Mouse (Mus musculus) stomach, embryonic 15.5 days (tissue): ENCODE measurements around the gene Col4a1. TPM values are rescaled to one million over a fixed set of nuclear protein-coding genes. Genes with fewer than 3 reads are reported as not detected.

Experiments used
- ATAC-seq: fragments of 200-750 bp; cut with Nextera tagmentation; 2 replicates; pipeline ENCODE4 v1.8.0; 2017; ENCODE audit warnings: low read depth, moderate number of reproducible peaks, moderate TSS enrichment; ENCODE audit not compliant: insufficient read depth, low FRiP score
- H3K27ac ChIP-seq: fragments of 300-500 bp; sonication (generic); 2 replicates; pipeline ENCODE4 v1.5.1; 2015; ENCODE audit warnings: mild to moderate bottlenecking, inconsistent platforms
- H3K27me3 ChIP-seq: fragments of 300-500 bp; sonication (generic); replicated peaks from 2 replicates; pipeline ENCODE4 v1.6.1; 2015; ENCODE audit warnings: inconsistent platforms
- H3K36me3 ChIP-seq: fragments of 300-500 bp; sonication (generic); 2 replicates; pipeline ENCODE4 v1.6.1; 2015; ENCODE audit warnings: inconsistent platforms
- H3K4me1 ChIP-seq: fragments of 300-500 bp; sonication (generic); 2 replicates; pipeline ENCODE4 v1.6.1; 2015; ENCODE audit warnings: inconsistent platforms
- H3K4me2 ChIP-seq: fragments of 300-500 bp; sonication (generic); 2 replicates; pipeline ENCODE4 v1.6.1; 2015; ENCODE audit warnings: mild to moderate bottlenecking, inconsistent platforms
- H3K4me3 ChIP-seq: fragments of 300-500 bp; sonication (generic); replicated peaks from 2 replicates; pipeline ENCODE4 v1.5.1; 2015; ENCODE audit warnings: inconsistent platforms
- H3K9ac ChIP-seq: fragments of 300-500 bp; sonication (generic); 2 replicates; pipeline ENCODE4 v1.6.1; 2015; ENCODE audit warnings: inconsistent platforms
- H3K9me3 ChIP-seq: fragments of 300-500 bp; sonication (generic); 2 replicates; pipeline ENCODE4 v1.6.1; 2016; ENCODE audit warnings: inconsistent platforms
- WGBS: fragments of 180-500 bp; shearing (Covaris S2); methylation state at CpG from one replicate; pipeline ENCODE4 v1.1.7; 2015; 5-methylcytosine and 5-hydroxymethylcytosine counted together
- polyA plus RNA-seq: library from polyadenylated mRNA; unstranded; fragments of >200 nt; fragmentation: Nextera tagmentation; extraction: Ambion mirVana; gene quantifications from 2 replicates; pipeline ENCODE4 v1.2.1, GENCODE M21; 2015

Col4a1 gene
- polyA plus RNA-seq, 1 experiment from 2014 or later = 191 TPM

DNA sequence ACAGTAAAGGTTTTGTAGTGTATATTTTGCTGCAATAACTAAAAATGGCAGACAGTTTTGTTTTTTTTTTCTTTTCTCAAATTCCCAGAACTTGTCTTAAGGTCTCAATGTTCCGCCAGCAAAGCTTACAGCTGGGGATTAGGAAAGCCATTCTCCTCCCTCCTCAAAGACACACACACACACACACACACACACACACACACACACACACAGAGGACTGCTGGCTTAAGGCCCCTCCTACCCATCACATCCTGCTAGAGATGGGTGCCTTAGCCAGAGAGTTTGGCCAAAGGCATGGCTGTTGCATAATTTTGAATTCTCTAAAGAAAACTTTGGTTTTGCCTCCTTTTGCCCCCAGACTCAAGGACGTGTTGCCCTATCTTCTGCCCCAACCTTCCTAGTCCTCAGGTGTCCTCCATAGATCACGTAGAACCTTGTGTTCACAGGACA, 35.0 kb downstream of the Col4a1 start:
- no peaks in the 10 kb centered on the region for H3K27me3 ChIP-seq
- H3K4me1 ChIP-seq = peaks cover 46% of the 10 kb centered on the region
- H3K4me3 ChIP-seq = no peak overlapping the region
- H3K4me2 ChIP-seq = no peak overlapping the region
- ATAC-seq = no peak
- WGBS = 69% methylated on average over 3 of the region's 3 CpGs
- H3K36me3 ChIP-seq = no peaks in the 10 kb centered on the region
- no peak overlapping the region for H3K9ac ChIP-seq
- H3K27ac ChIP-seq = peak overlapping the region; percentile 87
- H3K9me3 ChIP-seq = no peaks in the 10 kb centered on the region

DNA sequence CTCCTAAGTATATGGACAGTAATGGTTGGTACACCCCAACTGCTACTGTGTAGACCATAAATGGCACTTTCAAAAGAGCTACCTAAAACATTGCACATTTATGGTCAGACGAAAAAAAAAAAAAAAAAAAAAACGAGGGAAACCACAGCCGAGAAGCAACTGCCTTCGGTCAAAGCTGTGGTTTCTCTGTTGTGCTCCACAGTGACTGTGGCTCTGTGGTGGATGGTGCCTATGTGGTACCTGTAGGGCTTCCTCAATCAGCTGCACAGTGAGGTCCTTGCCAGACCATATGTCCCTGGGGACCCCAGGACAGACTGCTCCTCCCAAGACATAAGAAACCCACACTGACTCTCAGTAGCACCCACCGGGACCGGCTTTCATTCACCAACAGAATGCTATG, 36.3 kb downstream of the Col4a1 start:
- Histone ChIP-seq H3K9me3 (no peaks in the 10 kb centered on the region), H3K27me3 (no peaks in the 10 kb centered on the region), H3K4me2 (no peak overlapping the region), H3K36me3 (no peaks in the 10 kb centered on the region), H3K4me1 (peaks cover 42% of the 10 kb centered on the region), H3K9ac (no peak overlapping the region), H3K4me3 (no peak overlapping the region), H3K27ac (no peak overlapping the region)
- ATAC-seq = no peak
- 40% methylated on average over 6 of the region's 6 CpGs for WGBS

DNA sequence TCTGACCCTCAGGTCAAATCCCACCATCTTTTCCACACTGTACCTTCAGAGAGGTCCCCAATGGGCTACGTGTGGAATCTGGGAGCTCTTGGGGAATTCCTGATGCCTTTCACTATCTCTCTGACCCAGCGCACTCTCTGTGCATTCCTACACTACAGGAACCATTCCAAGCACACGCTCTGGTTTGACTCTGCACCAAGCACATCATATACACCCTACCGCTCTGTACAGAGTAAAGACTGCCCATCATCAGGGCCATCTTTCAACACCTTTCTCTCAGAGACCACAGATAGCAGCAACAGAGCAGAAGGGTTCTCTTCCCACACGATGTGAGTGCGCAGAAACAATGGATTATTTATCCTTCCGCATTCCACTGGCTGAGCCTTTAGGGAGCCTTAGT, 38.2 kb downstream of the Col4a1 start:
- no peak overlapping the region for H3K9ac ChIP-seq
- no peak for ATAC-seq
- 73% methylated on average over 7 of the region's 7 CpGs for whole genome bisulfite sequencing
- H3K9me3 ChIP-seq = no peaks in the 10 kb centered on the region
- no peak overlapping the region for H3K4me3 ChIP-seq
- H3K36me3 ChIP-seq = no peaks in the 10 kb centered on the region
- peaks cover 42% of the 10 kb centered on the region for H3K4me1 ChIP-seq
- H3K27ac ChIP-seq = no peak overlapping the region
- H3K27me3 ChIP-seq = no peaks in the 10 kb centered on the region
- no peak overlapping the region for H3K4me2 ChIP-seq

DNA sequence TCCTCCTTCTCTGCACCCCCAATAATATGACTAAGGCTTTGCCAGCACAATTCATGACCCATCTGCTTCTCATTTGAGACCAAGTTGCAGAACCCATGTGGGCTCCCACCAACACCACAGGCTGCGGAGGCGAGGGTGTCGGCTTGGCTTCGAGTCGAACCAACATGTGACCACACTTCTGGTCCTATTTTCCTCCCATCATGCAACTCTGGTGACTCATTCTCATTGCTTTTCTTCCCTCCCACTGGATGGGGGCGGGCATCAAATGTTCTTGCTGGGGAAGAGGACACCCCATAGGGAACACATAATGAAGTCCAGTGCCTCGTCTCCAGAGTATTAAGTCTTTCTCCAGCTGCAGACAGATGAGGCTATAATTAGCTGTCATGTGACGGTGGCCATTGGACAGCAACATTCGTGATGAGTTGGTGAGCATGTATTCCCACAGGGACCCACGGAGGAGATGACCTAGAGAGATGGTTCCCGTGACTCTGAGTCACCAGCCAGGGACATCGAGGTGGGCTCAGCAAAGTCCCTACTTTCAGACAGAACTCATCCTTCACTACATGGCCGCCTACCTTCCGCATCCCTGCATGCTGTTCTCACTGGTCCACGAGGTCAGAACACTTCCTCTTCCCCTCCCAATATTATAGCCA, 39.0 kb downstream of the Col4a1 start:
- no peak overlapping the region for H3K4me3 ChIP-seq
- no peak overlapping the region for H3K4me2 ChIP-seq
- WGBS = 84% methylated on average over 15 of the region's 15 CpGs
- no peak overlapping the region for H3K27ac ChIP-seq
- H3K27me3 ChIP-seq = no peaks in the 10 kb centered on the region
- H3K9me3 ChIP-seq = no peaks in the 10 kb centered on the region
- H3K36me3 ChIP-seq = no peaks in the 10 kb centered on the region
- peaks cover 34% of the 10 kb centered on the region for H3K4me1 ChIP-seq
- no peak for ATAC-seq
- no peak overlapping the region for H3K9ac ChIP-seq

DNA sequence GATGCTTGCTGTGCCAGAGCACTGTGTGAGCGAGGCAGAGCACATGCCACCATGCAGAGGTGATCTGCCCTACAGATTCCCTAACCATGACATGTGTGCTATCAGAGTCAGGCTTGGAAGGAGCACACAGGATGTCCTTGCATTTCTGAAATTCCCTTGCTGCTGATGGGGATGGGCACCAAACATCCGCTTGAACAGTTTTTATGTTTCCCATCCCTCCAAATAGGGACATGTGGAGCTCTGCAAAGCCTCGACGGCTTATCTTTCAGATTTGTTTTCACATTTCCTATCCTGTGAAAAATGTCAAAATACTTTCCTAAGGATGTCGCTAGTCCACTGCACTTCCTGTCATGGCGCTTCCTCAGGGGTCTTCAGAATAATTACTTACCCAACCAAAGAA, 40.4 kb downstream of the Col4a1 start:
- Histone ChIP-seq H3K4me2 (no peak overlapping the region), H3K27me3 (no peaks in the 10 kb centered on the region), H3K36me3 (no peaks in the 10 kb centered on the region), H3K27ac (no peak overlapping the region), H3K9me3 (no peaks in the 10 kb centered on the region), H3K4me3 (no peak overlapping the region), H3K4me1 (peaks cover 20% of the 10 kb centered on the region), H3K9ac (no peak overlapping the region)
- 71% methylated on average over 6 of the region's 6 CpGs for WGBS
- ATAC-seq = no peak

DNA sequence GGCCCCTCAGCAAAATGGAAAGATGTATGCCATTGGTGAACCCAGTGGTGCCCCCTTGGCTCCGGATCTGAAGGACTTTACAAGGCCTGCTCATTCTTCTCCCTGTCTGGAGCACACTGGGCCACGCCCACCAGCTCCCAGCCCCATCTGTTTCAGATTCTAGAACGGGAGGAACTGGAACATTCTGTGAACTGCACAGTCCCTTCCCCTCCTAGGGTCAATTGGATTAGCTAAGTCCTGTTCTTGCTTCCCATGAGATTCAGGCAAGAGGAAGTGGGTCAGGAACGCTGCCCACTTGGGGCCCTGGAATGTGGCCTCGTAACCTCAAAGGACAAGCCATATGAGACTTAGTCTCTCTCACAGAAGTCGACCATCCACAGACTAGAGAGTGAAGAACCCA, 41.8 kb downstream of the Col4a1 start:
- Histone ChIP-seq H3K9ac (no peak overlapping the region), H3K27ac (no peak overlapping the region), H3K4me1 (0 out of 2 replicates have a peak, but pooled peaks cover 11% of the 10 kb centered on the region), H3K9me3 (no peaks in the 10 kb centered on the region), H3K36me3 (no peaks in the 10 kb centered on the region), H3K4me2 (no peak overlapping the region), H3K4me3 (no peak overlapping the region), H3K27me3 (no peaks in the 10 kb centered on the region)
- ATAC-seq = no peak
- WGBS = 57% methylated on average over 6 of the region's 6 CpGs

DNA sequence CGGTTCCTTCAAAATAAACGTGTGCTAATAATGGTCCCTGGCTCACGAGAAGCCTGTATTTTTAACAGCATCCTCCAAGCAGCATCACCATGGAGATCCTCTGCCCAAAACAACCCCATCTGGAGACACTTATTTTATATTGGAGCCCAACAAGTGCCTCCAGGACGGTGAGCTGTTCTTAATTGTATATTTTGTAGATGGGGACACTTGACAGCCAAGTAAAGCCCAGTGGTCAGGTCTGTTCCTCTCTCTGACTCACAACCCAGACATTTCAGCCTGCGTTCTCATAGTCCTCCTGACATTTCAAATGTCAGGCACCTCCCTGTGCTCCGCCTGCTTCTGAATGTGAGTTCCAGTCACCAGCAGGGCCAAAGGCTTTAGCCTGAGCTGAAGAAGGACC, 43.9 kb downstream of the Col4a1 start:
- H3K4me2 ChIP-seq = no peak overlapping the region
- H3K27me3 ChIP-seq = no peaks in the 10 kb centered on the region
- WGBS = 64% methylated on average over 6 of the region's 6 CpGs
- H3K9ac ChIP-seq = no peak overlapping the region
- H3K4me3 ChIP-seq = no peak overlapping the region
- no peak for ATAC-seq
- no peak overlapping the region for H3K27ac ChIP-seq
- H3K36me3 ChIP-seq = no peaks in the 10 kb centered on the region
- H3K4me1 ChIP-seq = 0 out of 2 replicates have a peak, but pooled peaks cover 7% of the 10 kb centered on the region
- no peaks in the 10 kb centered on the region for H3K9me3 ChIP-seq

DNA sequence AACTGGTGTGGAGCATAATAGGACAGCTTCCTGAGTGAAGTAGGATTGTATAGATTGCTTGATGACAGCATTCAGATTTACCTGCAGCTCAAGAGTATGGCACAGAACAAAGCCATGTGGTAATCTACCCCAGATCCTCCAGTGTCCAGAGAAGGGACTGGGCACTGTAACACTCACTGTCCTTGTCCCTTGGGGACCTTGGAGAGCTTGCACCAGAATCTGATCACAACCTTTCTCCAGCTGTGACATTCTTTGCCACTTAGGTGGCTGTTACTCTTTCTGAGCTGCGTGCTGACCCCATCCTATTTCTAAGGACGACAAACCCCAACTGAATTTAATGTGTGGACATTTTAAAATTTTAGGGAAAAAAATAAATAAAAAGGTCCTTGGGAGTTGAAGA, 46.2 kb downstream of the Col4a1 start:
- H3K9me3 ChIP-seq = no peaks in the 10 kb centered on the region
- H3K4me1 ChIP-seq = peaks cover 12% of the 10 kb centered on the region; the same call in 1 of the 2 replicates
- H3K36me3 ChIP-seq = no peaks in the 10 kb centered on the region
- no peak overlapping the region for H3K4me2 ChIP-seq
- 82% methylated on average over 2 of the region's 2 CpGs for WGBS
- no peak overlapping the region for H3K27ac ChIP-seq
- no peak overlapping the region for H3K9ac ChIP-seq
- no peak for ATAC-seq
- H3K4me3 ChIP-seq = no peak overlapping the region
- no peaks in the 10 kb centered on the region for H3K27me3 ChIP-seq

DNA sequence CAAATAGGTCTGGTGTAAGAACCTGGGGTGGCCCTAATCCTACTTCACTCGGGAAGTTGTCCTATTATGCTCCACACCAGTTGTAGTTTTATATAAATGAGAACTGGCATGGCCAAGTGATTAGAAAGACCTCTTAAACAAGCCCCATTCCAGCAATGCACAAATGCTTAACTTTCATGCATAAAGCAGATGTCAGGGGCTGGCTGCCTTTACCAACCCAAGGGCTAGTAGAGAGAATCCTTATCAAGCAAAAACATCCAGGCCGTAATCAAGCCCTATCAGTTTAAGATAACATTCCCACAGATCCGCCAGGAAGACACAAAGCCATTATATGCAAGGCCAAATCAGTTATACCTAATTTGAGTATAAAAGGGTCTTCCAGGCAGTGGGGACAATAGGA, 46.7 kb downstream of the Col4a1 start:
- Histone ChIP-seq H3K27ac (no peak overlapping the region), H3K4me3 (no peak overlapping the region), H3K36me3 (no peaks in the 10 kb centered on the region), H3K4me2 (no peak overlapping the region), H3K4me1 (peaks cover 9% of the 10 kb centered on the region; the same call in 1 of the 2 replicates), H3K9ac (no peak overlapping the region), H3K27me3 (no peaks in the 10 kb centered on the region), H3K9me3 (no peaks in the 10 kb centered on the region)
- 73% methylated on average over 3 of the region's 3 CpGs for WGBS
- ATAC-seq = no peak

DNA sequence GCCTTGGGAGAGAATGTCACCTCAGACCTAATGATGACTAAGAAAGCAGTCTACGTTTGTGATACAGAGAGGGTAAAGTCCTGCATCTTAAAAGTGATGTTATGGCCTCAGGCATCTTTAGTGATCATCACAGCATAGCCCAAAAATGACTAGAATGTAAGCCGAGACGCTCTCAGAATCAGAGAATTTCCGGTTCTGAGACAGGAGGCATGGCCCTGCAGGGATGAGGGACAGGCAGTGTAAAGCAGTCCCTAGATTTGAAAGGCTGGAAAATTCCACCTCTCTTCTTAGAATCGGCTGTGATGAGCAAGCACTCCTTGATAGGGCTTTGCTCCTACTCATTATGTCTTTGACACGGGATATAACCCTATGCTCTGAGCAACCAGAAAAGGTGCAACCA, 48.8 kb downstream of the Col4a1 start:
- H3K27ac ChIP-seq = no peak overlapping the region
- WGBS = 77% methylated on average over 6 of the region's 6 CpGs
- H3K4me1 ChIP-seq = peaks cover 16% of the 10 kb centered on the region
- no peaks in the 10 kb centered on the region for H3K9me3 ChIP-seq
- H3K36me3 ChIP-seq = no peaks in the 10 kb centered on the region
- H3K9ac ChIP-seq = no peak overlapping the region
- H3K4me3 ChIP-seq = no peak overlapping the region
- no peaks in the 10 kb centered on the region for H3K27me3 ChIP-seq
- ATAC-seq = no peak
- H3K4me2 ChIP-seq = no peak overlapping the region

DNA sequence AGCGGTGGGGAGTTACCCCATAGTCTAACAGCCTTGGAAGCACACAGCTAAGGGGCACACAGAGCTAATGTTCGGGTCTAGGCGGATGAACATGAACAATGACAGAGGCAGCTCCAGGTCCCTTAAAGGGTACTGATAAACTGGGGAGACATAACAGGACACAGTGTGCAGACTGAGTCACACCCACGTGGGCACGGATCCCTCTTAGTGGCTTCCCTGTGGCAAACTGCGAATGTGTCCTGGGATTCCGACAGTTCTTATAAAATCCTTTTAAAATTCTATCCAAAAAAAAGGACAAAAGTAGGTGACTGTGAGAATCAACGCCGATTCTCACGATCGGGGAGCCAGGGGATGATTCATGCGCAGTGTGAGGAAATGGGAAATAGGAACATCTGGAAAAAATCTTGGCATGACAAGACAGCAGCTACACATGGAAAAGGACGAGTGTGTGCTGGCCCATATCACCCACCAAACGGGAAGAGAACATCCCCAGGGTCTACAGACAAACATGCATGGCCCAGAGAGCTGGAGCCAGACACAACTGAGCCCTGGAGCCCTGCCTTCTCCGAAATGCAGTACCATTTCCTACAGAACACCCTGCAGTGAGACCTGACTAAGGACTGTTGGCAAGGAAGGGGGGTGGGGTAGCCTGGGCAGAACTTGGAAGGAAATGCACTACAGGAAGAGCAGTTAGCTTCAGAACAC, 50.4 kb downstream of the Col4a1 start:
- Histone ChIP-seq H3K9ac (no peak overlapping the region), H3K4me3 (no peak overlapping the region), H3K4me1 (peaks cover 24% of the 10 kb centered on the region), H3K27ac (peak overlapping the region; percentile 44; the same call in 1 of the 2 replicates), H3K27me3 (no peaks in the 10 kb centered on the region), H3K9me3 (no peaks in the 10 kb centered on the region), H3K36me3 (no peaks in the 10 kb centered on the region), H3K4me2 (no peak overlapping the region)
- WGBS = 62% methylated on average over 15 of the region's 15 CpGs
- ATAC-seq = no peak

DNA sequence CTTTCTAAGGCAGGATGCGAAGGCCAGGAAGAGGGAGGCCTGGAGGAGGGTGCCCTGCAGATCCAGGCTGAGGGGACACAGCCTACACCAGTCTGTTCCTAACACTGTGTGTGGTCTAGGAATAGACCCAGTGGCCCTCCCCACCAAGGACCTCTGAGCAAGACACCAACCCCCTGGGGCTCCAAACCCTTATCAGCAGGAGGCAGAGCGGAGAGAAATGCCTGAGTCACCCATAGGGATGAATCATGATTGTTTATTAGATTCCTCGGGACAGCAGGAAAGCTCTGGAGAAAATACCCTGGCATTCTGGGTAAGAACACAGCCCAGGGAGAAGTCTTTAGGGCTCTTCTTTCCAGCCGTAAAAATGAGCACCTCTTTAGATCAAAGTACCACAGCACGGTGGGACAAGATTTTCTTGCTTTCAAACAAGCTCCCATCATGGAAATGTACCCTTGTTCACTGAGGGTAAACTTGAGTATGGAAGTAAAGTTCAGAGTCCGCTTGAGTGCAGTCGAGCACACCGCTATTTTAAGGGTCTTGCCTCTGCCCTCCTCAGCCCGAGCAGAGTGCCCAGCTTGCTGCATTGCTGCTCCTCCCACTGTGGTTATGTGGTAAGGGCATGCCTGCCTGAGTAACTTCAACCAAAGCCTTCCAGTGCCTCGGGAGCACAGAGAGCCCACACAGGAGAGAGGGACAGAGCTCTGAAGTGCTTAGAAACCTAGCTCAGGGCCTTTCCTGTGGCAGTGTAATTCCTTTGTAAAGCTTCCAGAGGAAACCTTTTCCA, 52.6 kb downstream of the Col4a1 start:
- H3K4me1 ChIP-seq = peaks cover 25% of the 10 kb centered on the region
- no peaks in the 10 kb centered on the region for H3K9me3 ChIP-seq
- no peak overlapping the region for H3K4me2 ChIP-seq
- H3K27me3 ChIP-seq = no peaks in the 10 kb centered on the region
- no peak overlapping the region for H3K27ac ChIP-seq
- no peak overlapping the region for H3K9ac ChIP-seq
- 0 out of 2 replicates have a peak, but pooled peaks have one; percentile 34 for ATAC-seq
- 29% methylated on average over 10 of the region's 10 CpGs for WGBS
- H3K36me3 ChIP-seq = no peaks in the 10 kb centered on the region
- H3K4me3 ChIP-seq = no peak overlapping the region
